Mouse (Mus musculus): ENCODE measurements at regions not wholly inside any gene's neighbourhood (a gene's known extent, or its start where the extent isn't known, plus 50 kb on each side); places are given as distances from the start of the nearest gene placed in this dataset.

GRCm38 (mm10) chr4:89433528-89433927 lies 122.7 kb upstream of the Cdkn2b start:
- DNase-seq (ENCODE audit: low spot score in 2 of 2): no peak
- H3K27ac ChIP-seq: no peak overlapping the region
- no peak for TF ChIP-seq CTCF (conservative IDR thresholded peaks at IDR 0.05)
- no peak overlapping the region for H3K4me3 ChIP-seq

GRCm38 (mm10) chr4:89431520-89431919 lies 120.7 kb upstream of the Cdkn2b start:
- Histone ChIP-seq H3K27ac (no peak overlapping the region), H3K4me3 (no peak overlapping the region)
- DNase-seq (ENCODE audit: low spot score in 2 of 2): no peak
- no peak for TF ChIP-seq CTCF (conservative IDR thresholded peaks at IDR 0.05)

- DNase-seq (ENCODE audit: low spot score in 2 of 2): no peak
- TF ChIP-seq CTCF (conservative IDR thresholded peaks at IDR 0.05): no peak
- Histone ChIP-seq H3K27ac (no peak overlapping the region), H3K4me3 (no peak overlapping the region)
These were observed 117.6 kb upstream of the Cdkn2b start for GRCm38 (mm10) chr4:89428465-89428864.

GRCm38 (mm10) chr4:89427345-89428293 lies 116.8 kb upstream of the Cdkn2b start:
- peak; percentile 49 for TF ChIP-seq CTCF (conservative IDR thresholded peaks at IDR 0.05)
- H3K27ac ChIP-seq: no peak overlapping the region
- peak in 1 of 2 experiments; percentile 35 for DNase-seq (ENCODE audit: low spot score in 2 of 2)
- no peak overlapping the region for H3K4me3 ChIP-seq

- TF ChIP-seq CTCF (conservative IDR thresholded peaks at IDR 0.05): no peak
- Histone ChIP-seq H3K27ac (no peak overlapping the region), H3K4me3 (no peak overlapping the region)
- DNase-seq (ENCODE audit: low spot score in 2 of 2): no peak
These were observed 115.1 kb upstream of the Cdkn2b start for GRCm38 (mm10) chr4:89425916-89426315.

- H3K4me3 ChIP-seq: no peak overlapping the region
- H3K27ac ChIP-seq: peak overlapping the region; percentile 39; the same call in 1 of the 2 replicates
- no peak for DNase-seq (ENCODE audit: low spot score in 2 of 2)
- no peak for TF ChIP-seq CTCF (conservative IDR thresholded peaks at IDR 0.05)
These were observed 111.0 kb upstream of the Cdkn2b start for GRCm38 (mm10) chr4:89421694-89422354.

GRCm38 (mm10) chr4:89420868-89421267 lies 110.0 kb upstream of the Cdkn2b start:
- no peak overlapping the region for H3K27ac ChIP-seq
- no peak overlapping the region for H3K4me3 ChIP-seq
- no peak for TF ChIP-seq CTCF (conservative IDR thresholded peaks at IDR 0.05)
- no peak for DNase-seq (ENCODE audit: low spot score in 2 of 2)

- no peak for TF ChIP-seq CTCF (conservative IDR thresholded peaks at IDR 0.05)
- H3K4me3 ChIP-seq: no peak overlapping the region
- no peak for DNase-seq (ENCODE audit: low spot score in 2 of 2)
- no peak overlapping the region for H3K27ac ChIP-seq
These were observed 108.7 kb upstream of the Cdkn2b start for GRCm38 (mm10) chr4:89419507-89419906.

GRCm38 (mm10) chr4:89405624-89406167 lies 94.9 kb upstream of the Cdkn2b start:
- H3K27ac ChIP-seq: no peak overlapping the region

GRCm38 (mm10) chr4:89403151-89403550 lies 92.3 kb upstream of the Cdkn2b start:
- TF ChIP-seq CTCF (conservative IDR thresholded peaks at IDR 0.05): no peak
- Histone ChIP-seq H3K4me3 (no peak overlapping the region), H3K27ac (no peak overlapping the region)
- no peak for DNase-seq (ENCODE audit: low spot score in 2 of 2)

More at GRCm38 (mm10) chr4:89405624-89406167, 94.9 kb upstream of the Cdkn2b start:
- TF ChIP-seq CTCF (conservative IDR thresholded peaks at IDR 0.05): no peak
- no peak overlapping the region for H3K4me3 ChIP-seq
- no peak for DNase-seq (ENCODE audit: low spot score in 2 of 2)

GRCm38 (mm10) chr4:89402324-89402723 lies 91.5 kb upstream of the Cdkn2b start:
- H3K4me3 ChIP-seq: no peak overlapping the region
- no peak overlapping the region for H3K27ac ChIP-seq
- no peak for DNase-seq (ENCODE audit: low spot score in 2 of 2)
- TF ChIP-seq CTCF (conservative IDR thresholded peaks at IDR 0.05): no peak

- Histone ChIP-seq H3K27ac (no peak overlapping the region), H3K4me3 (no peak overlapping the region)
- no peak for DNase-seq (ENCODE audit: low spot score in 2 of 2)
- TF ChIP-seq CTCF (conservative IDR thresholded peaks at IDR 0.05): no peak
These were observed 90.9 kb upstream of the Cdkn2b start for GRCm38 (mm10) chr4:89401696-89402095.

- Histone ChIP-seq H3K4me3 (no peak overlapping the region), H3K27ac (no peak overlapping the region)
- no peak for DNase-seq (ENCODE audit: low spot score in 2 of 2)
- TF ChIP-seq CTCF (conservative IDR thresholded peaks at IDR 0.05): no peak
These were observed 89.5 kb upstream of the Cdkn2b start for GRCm38 (mm10) chr4:89400342-89400741.
